Mouse (Mus musculus) megakaryocyte, embryonic 14.5 days (primary cell): ENCODE data around the gene Lyst.

Experiments used
- FLI1 ChIP-seq: IDR thresholded peaks from 2 replicates; pipeline ENCODE4 v1.6.1; 2012; ENCODE audit warnings: low read length, inconsistent platforms, mixed read lengths
- GATA1 ChIP-seq: IDR thresholded peaks from 3 replicates; pipeline ENCODE4 v1.6.1; 2012; ENCODE audit warnings: mixed read lengths, low read length, inconsistent platforms, borderline replicate concordance

GRCm38 (mm10) chr13:13671585-13672328 is 81.6 kb downstream of the Lyst start:
- TF ChIP-seq GATA1 (no peak), FLI1 (no peak)
